Mouse (Mus musculus): ENCODE results near the gene Pik3c2g. TPM values are rescaled to one million over a fixed set of nuclear protein-coding genes. Genes with fewer than 3 reads are reported as not detected.

The Pik3c2g gene
- total and polyA plus RNA-seq, 3 experiments: not detected

GRCm38 (mm10) chr6:139555537-139556179, 31.4 kb upstream of the Pik3c2g start:
- TF ChIP-seq UBTF (IDR thresholded peaks at IDR 0.05; ENCODE audit: borderline replicate concordance, insufficient read depth, low read depth, low read length) (no peak), TBP (IDR thresholded peaks at IDR 0.05; ENCODE audit: low read depth, low read length) (no peak), ZC3H11A (IDR thresholded peaks at IDR 0.05; ENCODE audit: low read depth, low read length) (no peak), USF2 (IDR thresholded peaks at IDR 0.05; ENCODE audit: borderline replicate concordance in 1 of 2, insufficient read depth in 1 of 2, low read depth in 1 of 2, low read length in 2 of 2) (no peak), CTCF (IDR thresholded peaks at IDR 0.05 in 2 of 3, conservative IDR thresholded peaks at IDR 0.05 in 1 of 3; ENCODE audit: control insufficient read depth in 1 of 3, insufficient read depth in 1 of 3, low read depth in 2 of 3, low read length in 3 of 3, poor library complexity in 1 of 3, severe bottlenecking in 1 of 3) (no peak), BHLHE40 (IDR thresholded peaks at IDR 0.05; ENCODE audit: borderline replicate concordance, low read depth, low read length) (no peak), ZNF384 (IDR thresholded peaks at IDR 0.05; ENCODE audit: low read depth, low read length) (no peak), TAL1 (IDR thresholded peaks at IDR 0.05; ENCODE audit: low read length) (no peak), GABPA (IDR thresholded peaks at IDR 0.05; ENCODE audit: low read depth, low read length) (no peak), MAFK (IDR thresholded peaks at IDR 0.05; ENCODE audit: borderline replicate concordance, low read depth, low read length) (no peak), ELF1 (IDR thresholded peaks at IDR 0.05; ENCODE audit: low read depth, low read length) (no peak), SIN3A (IDR thresholded peaks at IDR 0.05; ENCODE audit: low read length) (no peak), NRF1 (IDR thresholded peaks at IDR 0.05; ENCODE audit: insufficient read depth, low read depth, low read length, poor library complexity, severe bottlenecking) (no peak), NELFE (IDR thresholded peaks at IDR 0.05; ENCODE audit: low read depth, low read length) (no peak), ZKSCAN1 (IDR thresholded peaks at IDR 0.05; ENCODE audit: low read depth, low read length) (no peak)
- Histone ChIP-seq H3K9me3 (replicated peaks; ENCODE audit: insufficient read depth, low read length) (no peaks in the 10 kb centered on the region), H3K27ac (ENCODE audit: control insufficient read depth, low read depth, low read length) (no peak overlapping the region), H3K4me1 (ENCODE audit: control insufficient read depth in 1 of 2, insufficient read depth in 2 of 2, low read length in 2 of 2) (no peaks in the 10 kb centered on the region), H3K27me3 (ENCODE audit: control insufficient read depth in 1 of 2, insufficient read depth in 2 of 2, low read length in 2 of 2) (no peaks in the 10 kb centered on the region), H3K79me2 (ENCODE audit: control insufficient read depth, insufficient read depth, low read length, poor library complexity) (no peaks in the 10 kb centered on the region), H3K9ac (ENCODE audit: control insufficient read depth, low read depth, low read length, poor library complexity, severe bottlenecking) (no peak overlapping the region), H3K4me3 (ENCODE audit: control insufficient read depth in 1 of 2, insufficient read depth in 1 of 2, low read depth in 2 of 2, low read length in 2 of 2) (no peak overlapping the region), H3K36me3 (ENCODE audit: control insufficient read depth in 1 of 2, insufficient read depth in 2 of 2, low read length in 2 of 2) (no peaks in the 10 kb centered on the region)
- DNase-seq (ENCODE audit: low read depth, low spot score): no peak

GRCm38 (mm10) chr6:139569211-139569610, 17.8 kb upstream of the Pik3c2g start:
- no peaks in the 10 kb centered on the region for H3K79me2 ChIP-seq (ENCODE audit: control insufficient read depth, insufficient read depth, low read length, poor library complexity)
- no peak overlapping the region for H3K27ac ChIP-seq (ENCODE audit: control insufficient read depth, low read depth, low read length)
- no peaks in the 10 kb centered on the region for H3K27me3 ChIP-seq (ENCODE audit: control insufficient read depth in 1 of 2, insufficient read depth in 2 of 2, low read length in 2 of 2)
- H3K4me3 ChIP-seq (ENCODE audit: control insufficient read depth in 1 of 2, insufficient read depth in 1 of 2, low read depth in 2 of 2, low read length in 2 of 2): no peak overlapping the region
- H3K36me3 ChIP-seq (ENCODE audit: control insufficient read depth in 1 of 2, insufficient read depth in 2 of 2, low read length in 2 of 2): no peaks in the 10 kb centered on the region
- TF ChIP-seq ZKSCAN1 (IDR thresholded peaks at IDR 0.05; ENCODE audit: low read depth, low read length) (no peak), RAD21 (IDR thresholded peaks at IDR 0.05; ENCODE audit: low read depth, low read length) (no peak), TCF12 (IDR thresholded peaks at IDR 0.05; ENCODE audit: low read depth, low read length) (no peak), MXI1 (IDR thresholded peaks at IDR 0.05; ENCODE audit: low read depth, low read length) (no peak)
- H3K4me1 ChIP-seq (ENCODE audit: control insufficient read depth in 1 of 2, insufficient read depth in 2 of 2, low read length in 2 of 2): no peaks in the 10 kb centered on the region
- H3K9me3 ChIP-seq (replicated peaks; ENCODE audit: insufficient read depth, low read length): no peaks in the 10 kb centered on the region
- no peak for DNase-seq (ENCODE audit: low read depth, low spot score)
- H3K9ac ChIP-seq (ENCODE audit: control insufficient read depth, low read depth, low read length, poor library complexity, severe bottlenecking): no peak overlapping the region

Data from MEL (cell line).